Mouse (Mus musculus) lung, embryonic 14.5 days (tissue): ENCODE measurements at regions not wholly inside any gene's neighbourhood (a gene's known extent, or its start where the extent isn't known, plus 50 kb on each side); places are given as distances from the start of the nearest gene placed in this dataset.

Experiments
- ATAC-seq: fragments of 200-750 bp; cut with Nextera tagmentation; 2 replicates; pipeline ENCODE4 v1.8.0; 2017; ENCODE audit warnings: mild to moderate bottlenecking, moderate TSS enrichment, moderate library complexity; ENCODE audit not compliant: insufficient read depth
- DNase-seq: peaks from one replicate; pipeline ENCODE4 v3.0.0-alpha.2; 2015
- H3K27ac ChIP-seq: fragments of 300-500 bp; sonication (generic); 2 replicates; pipeline ENCODE4 v1.5.1; 2014; ENCODE audit warnings: low read depth, mild to moderate bottlenecking, moderate library complexity
- H3K27me3 ChIP-seq: fragments of 300-500 bp; sonication (generic); 2 replicates; pipeline ENCODE4 v1.6.1; 2014; ENCODE audit warnings: low read length, control low read depth; ENCODE audit not compliant: insufficient read depth
- H3K36me3 ChIP-seq: fragments of 300-500 bp; sonication (generic); 2 replicates; pipeline ENCODE4 v1.6.1; 2014; ENCODE audit warnings: control low read depth; ENCODE audit not compliant: insufficient read depth
- H3K4me1 ChIP-seq: fragments of 300-500 bp; sonication (generic); 2 replicates; pipeline ENCODE4 v1.6.1; 2014; ENCODE audit warnings: antibody characterized with exemption, control low read depth; ENCODE audit not compliant: insufficient read depth
- H3K4me2 ChIP-seq: fragments of 300-500 bp; sonication (generic); 2 replicates; pipeline ENCODE4 v1.6.1; 2014; ENCODE audit warnings: mild to moderate bottlenecking
- H3K4me3 ChIP-seq: fragments of 300-500 bp; sonication (generic); 2 replicates; pipeline ENCODE4 v1.5.1; 2014; ENCODE audit warnings: low read depth, low read length
- H3K9ac ChIP-seq: fragments of 300-500 bp; sonication (generic); 2 replicates; pipeline ENCODE4 v1.6.1; 2014
- H3K9me3 ChIP-seq: fragments of 300-500 bp; sonication (generic); 2 replicates; pipeline ENCODE4 v1.6.1; 2016; ENCODE audit warnings: low read depth, low read length, control low read depth
- CTCF ChIP-seq: IDR thresholded peaks from 2 replicates; pipeline ENCODE4 v1.5.1; 2016; ENCODE audit warnings: antibody characterized with exemption, low read depth
- WGBS: fragments of 180-500 bp; shearing (Covaris S2); extraction: QIAGEN DNeasy Blood & Tissue Kit; methylation state at CpG from one replicate; pipeline ENCODE4 v1.1.7; 2014; 5-methylcytosine and 5-hydroxymethylcytosine counted together

GRCm38 (mm10) chr4:53353399-53354090 lies 86.7 kb upstream of the Slc44a1 start:
- Histone ChIP-seq H3K27ac (no peak overlapping the region), H3K4me1 (no peaks in the 10 kb centered on the region), H3K4me2 (no peak overlapping the region), H3K27me3 (no peaks in the 10 kb centered on the region), H3K36me3 (no peaks in the 10 kb centered on the region), H3K4me3 (no peak overlapping the region), H3K9me3 (no peaks in the 10 kb centered on the region), H3K9ac (no peak overlapping the region)
- ATAC-seq (no peak), DNase-seq (peak; percentile 28)
- no peak for TF ChIP-seq CTCF
- 60% methylated on average over 4 of the region's 4 CpGs for WGBS

- 87% methylated on average over 4 of the region's 4 CpGs for WGBS
- Histone ChIP-seq H3K36me3 (no peaks in the 10 kb centered on the region), H3K9ac (no peak overlapping the region), H3K4me1 (no peaks in the 10 kb centered on the region), H3K9me3 (no peaks in the 10 kb centered on the region), H3K4me3 (no peak overlapping the region), H3K27me3 (no peaks in the 10 kb centered on the region), H3K4me2 (no peak overlapping the region), H3K27ac (no peak overlapping the region)
- TF ChIP-seq CTCF = no peak
- DNase-seq = no peak
- ATAC-seq = no peak
Observed at GRCm38 (mm10) chr4:53351104-53351607, 89.1 kb upstream of the Slc44a1 start.

GRCm38 (mm10) chr4:53345346-53345745 lies 94.9 kb upstream of the Slc44a1 start:
- 95% methylated on average over 4 of the region's 4 CpGs for WGBS

GRCm38 (mm10) chr4:53344546-53344945 lies 95.7 kb upstream of the Slc44a1 start:
- 29% methylated on average over 8 of the region's 8 CpGs for WGBS
- H3K27ac ChIP-seq = no peak overlapping the region
- ATAC-seq (peak; percentile 28; the same call in 1 of the 2 replicates), DNase-seq (no peak)
- H3K9me3 ChIP-seq = no peaks in the 10 kb centered on the region
- no peak overlapping the region for H3K9ac ChIP-seq
- H3K4me3 ChIP-seq = no peak overlapping the region
- no peak for TF ChIP-seq CTCF
- H3K36me3 ChIP-seq = no peaks in the 10 kb centered on the region
- no peak overlapping the region for H3K4me2 ChIP-seq
- H3K4me1 ChIP-seq = 0 out of 2 replicates have a peak, but pooled peaks cover 4% of the 10 kb centered on the region
- H3K27me3 ChIP-seq = no peaks in the 10 kb centered on the region

More at GRCm38 (mm10) chr4:53345346-53345745, 94.9 kb upstream of the Slc44a1 start:
- TF ChIP-seq CTCF = no peak
- Histone ChIP-seq H3K27ac (no peak overlapping the region), H3K9ac (no peak overlapping the region), H3K4me3 (no peak overlapping the region), H3K4me1 (0 out of 2 replicates have a peak, but pooled peaks cover under 1% of the 10 kb centered on the region), H3K36me3 (no peaks in the 10 kb centered on the region), H3K4me2 (no peak overlapping the region), H3K27me3 (no peaks in the 10 kb centered on the region), H3K9me3 (no peaks in the 10 kb centered on the region)
- no peak for DNase-seq
- ATAC-seq = no peak

GRCm38 (mm10) chr4:53341181-53341580 lies 99.0 kb upstream of the Slc44a1 start:
- no peak for TF ChIP-seq CTCF
- no peaks in the 10 kb centered on the region for H3K9me3 ChIP-seq
- no peak overlapping the region for H3K4me2 ChIP-seq
- no peaks in the 10 kb centered on the region for H3K27me3 ChIP-seq
- no peak overlapping the region for H3K4me3 ChIP-seq
- DNase-seq (no peak), ATAC-seq (no peak)
- H3K4me1 ChIP-seq = peaks cover 4% of the 10 kb centered on the region
- no peaks in the 10 kb centered on the region for H3K36me3 ChIP-seq
- no peak overlapping the region for H3K27ac ChIP-seq
- WGBS = 90% methylated on average over 4 of the region's 4 CpGs
- H3K9ac ChIP-seq = no peak overlapping the region

GRCm38 (mm10) chr4:53340021-53340667 lies 100.1 kb upstream of the Slc44a1 start:
- no peaks in the 10 kb centered on the region for H3K27me3 ChIP-seq
- no peaks in the 10 kb centered on the region for H3K9me3 ChIP-seq
- 48% methylated on average over 13 of the region's 14 CpGs for WGBS
- no peak overlapping the region for H3K9ac ChIP-seq
- peak overlapping the region; percentile 50; the same call in 1 of the 2 replicates for H3K27ac ChIP-seq
- no peaks in the 10 kb centered on the region for H3K36me3 ChIP-seq
- H3K4me2 ChIP-seq = no peak overlapping the region
- H3K4me3 ChIP-seq = no peak overlapping the region
- TF ChIP-seq CTCF = no peak
- ATAC-seq (peak; percentile 85), DNase-seq (peak; percentile 82)
- H3K4me1 ChIP-seq = peaks cover 4% of the 10 kb centered on the region
